Mouse (Mus musculus) intestine, embryonic 16.5 days (tissue): Measurements from ENCODE around the gene Neurl1a. TPM values are rescaled to one million over a fixed set of nuclear protein-coding genes. Genes with fewer than 3 reads are reported as not detected.

Experiments
- microRNA-seq: library from miRNA; unstranded; fragments of <30 nt; microRNA quantifications from one replicate; pipeline ENCODE4, GENCODE M21; 2016
- polyA plus RNA-seq: library from polyadenylated mRNA; unstranded; fragments of >200 nt; fragmentation: Nextera tagmentation; extraction: Ambion mirVana; gene quantifications from 2 replicates; pipeline ENCODE4 v1.2.1, GENCODE M21; 2015

Neurl1a gene
- polyA plus RNA-seq, 1 experiment from 2014 or later, result 3.7 TPM

Small RNA genes within 50 kb of the gene (microRNA-seq; reads per million reads assigned to microRNA genes)
- not detected for gene Mir6995

Other genes with a start within 250 kb of the Neurl1a start
- gene Ina, start 164.1 kb upstream of the Neurl1a start, polyA plus RNA-seq, result 5.6 and 7.9 TPM in 2 replicates
- gene Nt5c2, start 163.7 kb upstream of the Neurl1a start, polyA plus RNA-seq, result 37.6 and 45.3 TPM in 2 replicates
- 16.1 and 16.7 TPM in 2 replicates for gene Pcgf6, start 127.9 kb upstream of the Neurl1a start, polyA plus RNA-seq
- 3.6 and 3.8 TPM in 2 replicates for gene Taf5, start 111.1 kb upstream of the Neurl1a start, polyA plus RNA-seq
- gene Usmg5, start 88.2 kb upstream of the Neurl1a start, polyA plus RNA-seq, result 1,592 and 1,616 TPM in 2 replicates
- 7.1 and 7.4 TPM in 2 replicates for gene Pdcd11, start 88.1 kb upstream of the Neurl1a start, polyA plus RNA-seq
- gene Calhm2, start 40.5 kb upstream of the Neurl1a start, polyA plus RNA-seq, result 5.8 and 6.4 TPM in 2 replicates
- gene Calhm1, start 34.6 kb upstream of the Neurl1a start, polyA plus RNA-seq, result not detected in 2 replicates
- 0.88 and 1.1 TPM in 2 replicates for gene Calhm3, start 21.1 kb upstream of the Neurl1a start, polyA plus RNA-seq